Mouse (Mus musculus) kidney, embryonic 16.5 days (tissue): ENCODE measurements around the gene Med27. TPM values are rescaled to one million over a fixed set of nuclear protein-coding genes. Genes with fewer than 3 reads are reported as not detected.

ENCODE experiments used
- ATAC-seq: fragments of 200-750 bp; cut with Nextera tagmentation; 2 replicates; pipeline ENCODE4 v1.8.0; 2017; ENCODE audit warnings: moderate TSS enrichment; ENCODE audit not compliant: low FRiP score, low TSS enrichment
- H3K27ac ChIP-seq: fragments of 300-500 bp; sonication (generic); 2 replicates; pipeline ENCODE4 v1.5.1; 2014; ENCODE audit warnings: low read length
- H3K27me3 ChIP-seq: fragments of 300-500 bp; sonication (generic); 2 replicates; pipeline ENCODE4 v1.6.1; 2014; ENCODE audit warnings: low read length, control low read depth, mixed read lengths; ENCODE audit not compliant: insufficient read depth
- H3K36me3 ChIP-seq: fragments of 300-500 bp; sonication (generic); 2 replicates; pipeline ENCODE4 v1.6.1; 2014; ENCODE audit warnings: low read length, control low read depth, mixed read lengths; ENCODE audit not compliant: insufficient read depth
- H3K4me1 ChIP-seq: fragments of 300-500 bp; sonication (generic); 2 replicates; pipeline ENCODE4 v1.6.1; 2014; ENCODE audit warnings: low read length, control low read depth, mixed read lengths; ENCODE audit not compliant: insufficient read depth
- H3K4me2 ChIP-seq: fragments of 300-500 bp; sonication (generic); replicated peaks from 2 replicates; pipeline ENCODE4 v1.6.1; 2014; ENCODE audit warnings: low read depth, low read length
- H3K4me3 ChIP-seq: fragments of 300-500 bp; sonication (generic); 2 replicates; pipeline ENCODE4 v1.5.1; 2014; ENCODE audit warnings: mild to moderate bottlenecking, low read length
- H3K9ac ChIP-seq: fragments of 300-500 bp; sonication (generic); replicated peaks from 2 replicates; pipeline ENCODE4 v1.6.1; 2014; ENCODE audit warnings: low read length
- H3K9me3 ChIP-seq: fragments of 300-500 bp; sonication (generic); 2 replicates; pipeline ENCODE4 v1.6.1; 2016; ENCODE audit warnings: low read length, control low read depth
- WGBS: fragments of 180-500 bp; shearing (Covaris S2); extraction: QIAGEN DNeasy Blood & Tissue Kit; methylation state at CpG from one replicate; pipeline ENCODE4 v1.1.7; 2014; 5-methylcytosine and 5-hydroxymethylcytosine counted together
- polyA plus RNA-seq: library from polyadenylated mRNA; unstranded; fragments of >200 nt; fragmentation: Nextera tagmentation; extraction: Ambion mirVana; gene quantifications from 2 replicates; pipeline ENCODE4 v1.2.1, GENCODE M21; 2015

The Med27 gene
- polyA plus RNA-seq, 1 experiment from 2014 or later: 53.0 TPM

GRCm38 (mm10) chr2:29481856-29482255 is 135.2 kb downstream of the Med27 start:
- 0 out of 2 replicates have a peak, but pooled peaks have one; percentile 42 for ATAC-seq
- no peak overlapping the region for H3K9ac ChIP-seq
- 64% methylated on average over 8 of the region's 8 CpGs for WGBS
- H3K9me3 ChIP-seq: no peaks in the 10 kb centered on the region
- no peak overlapping the region for H3K27ac ChIP-seq
- H3K4me2 ChIP-seq: no peak overlapping the region
- no peak overlapping the region for H3K4me3 ChIP-seq
- no peaks in the 10 kb centered on the region for H3K27me3 ChIP-seq
- no peaks in the 10 kb centered on the region for H3K36me3 ChIP-seq
- H3K4me1 ChIP-seq: peaks cover 14% of the 10 kb centered on the region

GRCm38 (mm10) chr2:29482979-29483718 is 136.5 kb downstream of the Med27 start:
- Histone ChIP-seq H3K27ac (no peak overlapping the region), H3K4me3 (no peak overlapping the region), H3K9me3 (no peaks in the 10 kb centered on the region), H3K4me1 (peaks cover 21% of the 10 kb centered on the region), H3K27me3 (no peaks in the 10 kb centered on the region), H3K36me3 (no peaks in the 10 kb centered on the region), H3K9ac (no peak overlapping the region), H3K4me2 (no peak overlapping the region)
- WGBS: 57% methylated on average over 9 of the region's 9 CpGs
- ATAC-seq: no peak

GRCm38 (mm10) chr2:29485519-29485918 is 138.9 kb downstream of the Med27 start:
- Histone ChIP-seq H3K4me3 (no peak overlapping the region), H3K9me3 (no peaks in the 10 kb centered on the region), H3K4me2 (no peak overlapping the region), H3K27ac (no peak overlapping the region), H3K9ac (no peak overlapping the region), H3K4me1 (peaks cover 22% of the 10 kb centered on the region), H3K27me3 (no peaks in the 10 kb centered on the region), H3K36me3 (no peaks in the 10 kb centered on the region)
- ATAC-seq: no peak
- 82% methylated on average over 2 of the region's 2 CpGs for WGBS

GRCm38 (mm10) chr2:29486491-29486890 is 139.9 kb downstream of the Med27 start:
- H3K9ac ChIP-seq: no peak overlapping the region
- 34% methylated on average over 7 of the region's 7 CpGs for WGBS
- H3K9me3 ChIP-seq: no peaks in the 10 kb centered on the region
- H3K4me2 ChIP-seq: no peak overlapping the region
- H3K36me3 ChIP-seq: no peaks in the 10 kb centered on the region
- no peak overlapping the region for H3K4me3 ChIP-seq
- peaks cover 26% of the 10 kb centered on the region for H3K4me1 ChIP-seq
- H3K27me3 ChIP-seq: no peaks in the 10 kb centered on the region
- no peak for ATAC-seq
- H3K27ac ChIP-seq: no peak overlapping the region

- Histone ChIP-seq H3K36me3 (no peaks in the 10 kb centered on the region), H3K27ac (peak overlapping the region; percentile 47), H3K4me2 (no peak overlapping the region), H3K4me3 (no peak overlapping the region), H3K27me3 (no peaks in the 10 kb centered on the region), H3K4me1 (peaks cover 33% of the 10 kb centered on the region), H3K9ac (no peak overlapping the region), H3K9me3 (no peaks in the 10 kb centered on the region)
- 29% methylated on average over 2 of the region's 2 CpGs for WGBS
- ATAC-seq: peak; percentile 79; the same call in 1 of the 2 replicates
Measured at GRCm38 (mm10) chr2:29487652-29488051, 141.0 kb downstream of the Med27 start.

GRCm38 (mm10) chr2:29488379-29489236 is 142.0 kb downstream of the Med27 start:
- Histone ChIP-seq H3K4me1 (peaks cover 38% of the 10 kb centered on the region), H3K9me3 (no peaks in the 10 kb centered on the region), H3K27ac (no peak overlapping the region), H3K9ac (no peak overlapping the region), H3K4me2 (no peak overlapping the region), H3K36me3 (no peaks in the 10 kb centered on the region), H3K4me3 (no peak overlapping the region), H3K27me3 (no peaks in the 10 kb centered on the region)
- ATAC-seq: no peak
- 79% methylated on average over 13 of the region's 13 CpGs for WGBS

GRCm38 (mm10) chr2:29491656-29492055 is 145.0 kb downstream of the Med27 start:
- 56% methylated on average over 6 of the region's 6 CpGs for WGBS
- ATAC-seq: peak; percentile 58

GRCm38 (mm10) chr2:29493396-29494031 is 146.9 kb downstream of the Med27 start:
- Histone ChIP-seq H3K27me3 (no peaks in the 10 kb centered on the region), H3K27ac (no peak overlapping the region), H3K9me3 (no peaks in the 10 kb centered on the region), H3K36me3 (no peaks in the 10 kb centered on the region), H3K4me3 (no peak overlapping the region), H3K4me2 (no peak overlapping the region), H3K9ac (no peak overlapping the region), H3K4me1 (peaks cover 22% of the 10 kb centered on the region)
- WGBS: 34% methylated on average over 9 of the region's 9 CpGs
- ATAC-seq: 0 out of 2 replicates have a peak, but pooled peaks have one; percentile 24

More at GRCm38 (mm10) chr2:29491656-29492055, 145.0 kb downstream of the Med27 start:
- Histone ChIP-seq H3K4me2 (no peak overlapping the region), H3K9me3 (no peaks in the 10 kb centered on the region), H3K27ac (no peak overlapping the region), H3K4me1 (peaks cover 30% of the 10 kb centered on the region), H3K36me3 (no peaks in the 10 kb centered on the region), H3K27me3 (no peaks in the 10 kb centered on the region), H3K4me3 (no peak overlapping the region), H3K9ac (no peak overlapping the region)

GRCm38 (mm10) chr2:29495271-29495670 is 148.7 kb downstream of the Med27 start:
- Histone ChIP-seq H3K9me3 (no peaks in the 10 kb centered on the region), H3K9ac (no peak overlapping the region), H3K4me1 (peaks cover 22% of the 10 kb centered on the region), H3K36me3 (no peaks in the 10 kb centered on the region), H3K4me2 (no peak overlapping the region), H3K27me3 (no peaks in the 10 kb centered on the region), H3K27ac (no peak overlapping the region), H3K4me3 (no peak overlapping the region)
- no peak for ATAC-seq
- 95% methylated on average over 2 of the region's 2 CpGs for WGBS
